Mouse (Mus musculus) layer of hippocampus, adult 2 months (tissue): ENCODE measurements at regions not wholly inside any gene's neighbourhood (a gene's known extent, or its start where the extent isn't known, plus 50 kb on each side); places are given as distances from the start of the nearest gene placed in this dataset.

Experiments
- DNase-seq, 2 experiments: peaks; one replicate each; pipeline ENCODE4 v3.0.0; 2022; ENCODE audit warnings: low spot score in 2 of 2
- H3K27ac ChIP-seq: fragments of 200-600 bp; 2 replicates; pipeline ENCODE4 v1.8.1; 2022
- H3K4me3 ChIP-seq: fragments of 200-600 bp; 2 replicates; pipeline ENCODE4 v1.8.1; 2022; ENCODE audit warnings: mild to moderate bottlenecking
- CTCF ChIP-seq: fragments of 200-600 bp; conservative IDR thresholded peaks from 2 replicates; pipeline ENCODE4 v1.8.1; 2022; ENCODE audit warnings: antibody characterized with exemption, mild to moderate bottlenecking, moderate library complexity

DNA sequence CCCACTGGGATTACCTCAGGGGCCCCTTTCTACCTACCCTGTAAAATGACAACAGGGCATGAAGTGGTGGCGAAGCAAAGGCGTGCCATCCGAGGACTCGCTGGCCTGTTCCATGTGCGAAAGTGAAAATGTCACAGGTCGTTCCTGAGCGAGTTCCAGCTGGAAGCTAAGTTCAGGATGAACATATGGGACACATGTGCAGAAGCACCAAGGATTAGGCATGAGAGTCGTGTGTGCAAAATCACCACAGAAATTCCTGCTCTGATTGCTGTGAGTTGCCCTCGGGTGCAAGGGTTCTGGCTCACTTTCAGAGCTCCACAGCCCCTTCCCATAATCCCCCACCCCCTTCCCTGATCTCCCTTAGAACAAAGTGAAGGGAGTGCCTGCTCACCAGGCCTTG is 147.6 kb upstream of the Nfe2l3 start:
- TF ChIP-seq CTCF, result no peak
- DNase-seq, result no peak
- Histone ChIP-seq H3K4me3 (no peak overlapping the region), H3K27ac (no peak overlapping the region)

DNA sequence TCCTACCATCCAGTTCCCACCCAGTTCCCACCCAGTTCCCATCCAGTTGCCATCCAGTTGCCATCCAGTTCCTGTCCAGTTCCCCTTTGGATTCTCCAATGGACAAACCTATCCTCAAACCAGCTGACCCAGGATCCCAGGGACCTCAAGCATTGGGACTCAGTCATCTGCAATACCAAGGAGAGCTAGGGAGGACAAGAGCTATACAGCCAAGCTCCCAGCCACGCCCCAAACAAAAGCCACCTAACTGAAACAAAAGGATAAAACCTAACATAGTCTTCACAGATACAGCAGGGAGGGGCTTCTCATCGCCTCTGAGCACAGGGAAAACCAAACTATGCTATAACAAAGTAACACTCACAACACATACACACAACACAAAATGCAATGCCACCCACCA is 145.6 kb upstream of the Nfe2l3 start:
- DNase-seq, result no peak
- Histone ChIP-seq H3K4me3 (no peak overlapping the region), H3K27ac (no peak overlapping the region)
- TF ChIP-seq CTCF, result no peak

DNA sequence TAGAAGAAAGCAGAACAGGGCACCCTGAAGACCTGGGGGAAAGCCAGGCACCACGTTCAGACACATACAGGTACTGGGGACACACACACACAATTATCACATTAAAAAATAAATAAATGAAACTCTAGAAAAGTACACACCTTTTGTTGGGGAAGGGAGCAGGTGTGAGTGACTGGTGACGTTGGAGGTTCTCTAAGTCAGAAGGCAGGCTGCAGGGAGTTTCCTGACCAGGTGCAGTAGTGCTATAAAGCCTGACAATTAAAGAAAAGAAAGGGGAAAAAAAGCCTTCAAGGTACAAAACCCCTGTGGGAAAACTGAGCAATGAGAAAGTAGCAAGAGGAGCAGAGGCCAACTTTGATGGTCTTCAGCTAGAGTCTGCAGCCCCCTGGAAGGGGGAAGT is 145.1 kb upstream of the Nfe2l3 start:
- no peak for DNase-seq
- H3K27ac ChIP-seq, result no peak overlapping the region
- H3K4me3 ChIP-seq, result no peak overlapping the region
- no peak for TF ChIP-seq CTCF

DNA sequence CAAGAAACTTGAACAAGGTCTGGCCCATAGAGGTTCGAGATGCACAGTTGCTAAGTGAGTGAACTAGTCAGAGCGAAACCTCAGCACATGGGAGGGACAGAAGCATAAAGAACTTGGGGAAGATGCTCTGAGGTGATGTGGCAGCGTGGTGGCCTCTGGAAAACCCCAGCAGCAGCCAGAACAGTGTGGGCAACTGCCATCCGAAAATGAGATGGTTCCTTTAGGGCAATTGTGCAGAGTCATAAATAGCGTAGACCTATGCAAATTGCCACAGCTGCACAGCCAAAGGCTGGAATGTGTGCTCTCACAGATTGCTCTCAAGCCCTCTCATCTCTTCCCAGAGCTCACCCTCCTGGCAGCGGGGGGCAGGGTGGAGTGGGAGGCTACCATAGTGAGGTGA is 144.7 kb upstream of the Nfe2l3 start:
- DNase-seq, result no peak
- Histone ChIP-seq H3K4me3 (no peak overlapping the region), H3K27ac (no peak overlapping the region)
- TF ChIP-seq CTCF, result no peak

DNA sequence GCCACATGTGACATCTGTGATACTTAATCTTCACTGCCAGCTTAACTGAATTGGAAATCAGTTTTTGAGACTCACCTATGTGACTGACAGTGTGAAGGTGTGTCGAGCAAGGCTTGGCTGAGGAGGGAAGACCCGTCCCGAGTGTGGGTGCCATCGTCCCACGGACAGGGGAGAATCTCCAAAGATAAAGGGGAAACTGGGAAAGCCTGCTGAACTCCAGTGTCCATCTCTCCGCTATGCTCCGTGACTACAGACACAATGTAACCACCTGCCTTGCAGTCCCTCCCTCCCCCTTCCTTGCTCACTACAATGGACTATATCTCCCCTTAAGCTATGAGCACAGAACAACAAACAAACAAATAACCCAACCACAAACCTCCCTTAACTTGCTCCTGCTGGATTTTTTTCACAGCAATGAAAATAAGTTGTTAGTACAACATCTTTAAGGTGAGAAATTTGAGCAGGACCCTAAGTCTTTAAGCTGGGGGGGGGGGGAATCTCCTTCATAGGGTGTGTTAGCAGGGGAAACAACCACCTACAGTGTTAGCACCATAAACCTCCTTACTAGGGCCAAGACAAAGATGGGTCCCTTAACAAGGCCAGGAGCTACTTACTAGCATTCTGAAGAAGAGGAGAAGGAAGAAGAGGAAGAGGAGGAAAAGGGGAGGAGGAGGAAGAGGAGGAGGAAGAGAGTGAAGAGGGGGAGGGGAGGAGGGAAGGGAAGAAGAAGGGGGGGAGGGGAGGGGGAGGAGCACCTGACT is 144.0 kb upstream of the Nfe2l3 start:
- no peak overlapping the region for H3K4me3 ChIP-seq
- no peak for TF ChIP-seq CTCF
- no peak overlapping the region for H3K27ac ChIP-seq
- no peak for DNase-seq

DNA sequence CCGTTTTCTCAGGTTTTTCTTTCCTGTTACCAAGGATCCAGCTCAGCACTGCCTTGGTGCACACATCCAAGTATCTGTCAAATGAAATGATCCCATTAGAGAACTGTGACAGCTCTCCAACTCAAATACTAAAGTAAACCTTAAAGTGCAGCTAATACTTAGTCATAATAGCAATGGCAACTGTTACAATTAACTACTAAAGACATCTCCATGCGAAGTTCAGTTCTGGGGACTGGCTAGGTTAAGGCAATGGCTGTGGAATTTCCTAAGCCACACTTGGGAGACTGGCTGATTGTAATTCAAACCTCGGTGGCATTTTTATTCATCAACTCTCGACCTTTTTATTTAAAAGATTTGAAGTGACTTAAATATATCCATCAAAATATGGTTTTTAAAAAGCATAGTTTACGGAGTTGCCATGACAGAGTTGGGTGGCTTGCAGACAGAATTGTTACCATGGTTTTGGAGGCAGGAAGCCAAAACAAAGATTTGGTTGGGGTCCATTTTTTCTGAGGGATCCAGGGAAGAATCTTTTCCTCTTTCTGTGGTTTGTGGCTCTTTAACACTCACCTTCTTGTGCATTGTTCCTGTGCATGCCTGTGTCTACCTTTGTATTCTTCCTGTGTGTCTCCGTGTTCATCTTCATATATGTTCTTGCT is 143.3 kb upstream of the Nfe2l3 start:
- H3K4me3 ChIP-seq, result no peak overlapping the region
- no peak for DNase-seq
- TF ChIP-seq CTCF, result no peak
- no peak overlapping the region for H3K27ac ChIP-seq

DNA sequence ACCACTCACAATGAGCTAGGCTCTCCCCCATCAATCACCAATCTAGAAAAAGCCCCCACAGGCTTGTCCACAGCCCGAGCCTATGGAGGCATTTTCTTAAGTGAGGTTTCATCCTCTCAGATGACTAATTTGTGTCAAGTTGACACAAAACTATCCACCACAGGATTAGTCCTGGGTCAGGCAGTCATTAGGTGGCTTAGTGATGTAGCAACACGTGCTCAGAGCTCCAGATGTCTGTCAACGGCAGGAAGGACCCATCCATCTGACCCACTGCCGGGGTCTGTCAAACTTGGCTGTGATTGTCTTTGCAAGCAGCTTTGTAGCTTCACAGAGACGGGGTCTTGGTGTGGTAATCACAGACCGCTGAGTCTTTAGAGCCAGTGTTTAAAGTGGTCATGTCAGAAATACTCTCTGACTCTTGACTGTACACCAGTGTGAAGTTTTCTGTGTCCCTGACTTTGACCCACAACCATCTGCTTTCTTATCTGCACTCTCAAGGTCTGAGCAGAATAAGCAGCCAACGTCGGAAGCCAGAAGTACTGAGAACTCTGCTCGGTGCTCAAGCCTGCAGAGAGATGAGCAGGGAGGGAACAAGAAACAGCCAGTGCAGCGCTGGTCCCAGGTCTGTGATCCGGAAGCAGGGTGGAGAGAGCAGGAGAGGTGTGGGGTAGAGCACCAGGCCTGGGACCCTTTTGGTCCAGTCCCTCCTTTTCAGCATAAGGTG is 131.6 kb upstream of the Nfe2l3 start:
- H3K27ac ChIP-seq, result no peak overlapping the region
- H3K4me3 ChIP-seq, result no peak overlapping the region
- no peak for DNase-seq
- no peak for TF ChIP-seq CTCF

DNA sequence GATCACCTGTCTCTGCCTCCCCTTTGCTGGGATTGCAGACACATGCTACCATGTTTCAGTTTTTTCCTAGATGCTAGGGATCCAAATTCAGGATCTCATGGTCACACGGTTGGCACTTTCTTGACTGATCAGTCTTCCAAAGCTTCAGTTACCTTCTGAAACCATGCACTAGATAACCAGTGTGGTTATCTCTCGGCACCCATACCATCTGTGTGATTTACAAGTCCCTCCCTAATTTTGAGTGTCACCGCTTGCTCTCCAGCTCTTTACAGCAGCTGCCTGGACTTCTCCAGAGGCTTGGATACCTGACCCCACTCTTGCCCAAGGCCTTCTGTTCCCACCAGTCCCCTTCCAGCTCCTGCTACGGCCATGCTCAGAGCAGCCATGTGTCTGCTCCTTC is 130.6 kb upstream of the Nfe2l3 start:
- Histone ChIP-seq H3K4me3 (no peak overlapping the region), H3K27ac (no peak overlapping the region)
- DNase-seq, result no peak
- TF ChIP-seq CTCF, result no peak

DNA sequence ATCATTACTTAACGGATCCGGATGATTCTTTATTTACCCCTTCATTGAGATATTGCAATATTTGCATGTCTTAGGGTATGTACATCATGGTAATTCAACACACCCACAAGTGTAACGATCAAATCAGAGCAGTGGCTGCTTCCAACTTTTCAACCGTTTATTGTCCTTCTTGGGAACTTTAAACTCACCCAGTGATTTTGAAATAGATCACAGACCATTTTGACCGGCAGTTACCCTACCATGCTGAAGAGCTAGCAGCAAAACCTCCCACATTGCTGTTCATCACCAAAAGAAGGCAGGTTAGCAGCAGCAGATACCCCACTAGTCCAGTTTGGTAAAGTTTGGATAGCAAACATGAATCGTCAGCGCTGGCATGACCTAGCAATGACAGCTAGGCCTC is 130.2 kb upstream of the Nfe2l3 start:
- DNase-seq, result no peak
- TF ChIP-seq CTCF, result no peak
- H3K27ac ChIP-seq, result no peak overlapping the region
- no peak overlapping the region for H3K4me3 ChIP-seq

DNA sequence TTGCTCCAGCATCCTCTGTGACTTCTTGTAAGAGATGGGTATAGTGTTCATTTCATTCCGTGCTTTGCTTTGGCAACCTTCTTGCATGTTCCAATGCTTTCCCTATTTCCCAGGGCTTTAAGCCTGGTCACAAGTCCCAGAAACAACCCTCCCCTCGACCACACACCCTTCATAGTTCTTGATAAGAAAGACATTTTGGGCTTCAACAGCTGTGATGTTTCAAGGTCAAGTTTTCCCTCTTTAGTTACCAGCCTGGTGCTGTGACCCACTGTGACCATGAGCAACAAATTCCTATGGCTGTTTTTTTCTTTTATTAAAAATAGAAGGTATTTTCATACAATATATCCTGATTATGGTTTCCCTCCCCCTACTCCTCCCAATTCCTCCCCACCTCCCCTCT is 114.1 kb upstream of the Nfe2l3 start:
- DNase-seq, result no peak
- Histone ChIP-seq H3K27ac (no peak overlapping the region), H3K4me3 (no peak overlapping the region)
- no peak for TF ChIP-seq CTCF

DNA sequence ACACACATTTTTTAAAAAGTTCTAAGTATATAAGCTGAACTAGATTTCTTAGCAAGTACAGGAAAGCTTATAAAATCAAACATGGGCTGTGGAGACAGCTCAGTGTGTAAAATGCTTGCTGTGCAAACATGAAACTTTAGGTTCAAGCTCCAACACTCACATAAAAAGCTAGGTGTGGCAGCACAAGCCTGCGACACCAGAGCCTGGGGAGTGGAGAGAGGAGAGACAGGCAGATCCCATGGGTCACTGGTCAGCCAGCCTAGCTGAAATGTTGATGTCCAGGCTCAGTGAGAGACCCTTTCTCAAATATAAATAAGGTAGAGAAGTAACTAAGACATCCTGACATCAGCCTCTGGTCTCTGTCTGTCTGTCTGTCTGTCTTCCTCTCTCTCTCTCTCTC is 112.5 kb upstream of the Nfe2l3 start:
- Histone ChIP-seq H3K4me3 (no peak overlapping the region), H3K27ac (no peak overlapping the region)
- TF ChIP-seq CTCF, result no peak
- DNase-seq, result no peak

DNA sequence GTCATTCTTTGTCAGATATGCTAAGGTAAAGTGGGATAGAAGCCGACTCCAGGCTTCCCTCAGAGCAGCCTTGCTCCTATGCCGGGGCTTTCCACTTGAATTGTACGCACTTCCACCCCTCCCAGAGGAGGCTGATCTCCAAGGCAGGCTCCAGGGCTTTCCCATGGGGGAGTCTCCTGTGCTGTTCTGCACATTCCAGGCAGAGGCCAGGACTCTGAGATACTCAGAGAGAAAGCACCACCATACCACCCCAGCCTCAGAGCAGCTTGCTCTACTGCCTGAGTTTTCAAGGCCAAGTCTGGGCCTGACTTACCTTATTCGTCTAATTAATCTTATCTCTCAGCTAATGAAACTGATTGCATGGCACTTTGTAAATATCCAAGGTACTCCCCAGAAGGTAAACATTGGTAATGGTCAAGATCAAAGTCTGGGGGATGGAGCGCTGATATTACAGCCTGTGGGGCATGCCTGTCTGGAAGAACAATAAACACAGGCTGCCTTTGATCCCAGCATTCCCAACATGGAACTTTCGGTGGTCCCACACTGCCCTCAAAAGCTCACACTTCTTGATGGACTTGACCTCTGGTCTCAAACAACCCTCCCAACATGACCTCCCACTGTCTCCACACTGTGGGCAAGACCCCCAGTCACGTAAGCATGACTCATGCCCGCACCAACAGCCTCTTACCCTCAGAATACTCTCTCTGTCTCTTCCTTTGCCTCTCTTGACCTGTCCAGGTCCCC is 111.6 kb upstream of the Nfe2l3 start:
- no peak for TF ChIP-seq CTCF
- no peak overlapping the region for H3K27ac ChIP-seq
- no peak overlapping the region for H3K4me3 ChIP-seq
- no peak for DNase-seq
